Mouse (Mus musculus) heart, postnatal 0 days (tissue): ENCODE results near the gene Tefm. TPM values are rescaled to one million over a fixed set of nuclear protein-coding genes. Genes with fewer than 3 reads are reported as not detected.

Source experiments
- ATAC-seq: fragments of 200-750 bp; cut with Nextera tagmentation; 2 replicates; pipeline ENCODE4 v1.8.0; 2017; ENCODE audit warnings: low read depth, moderate number of reproducible peaks, moderate library complexity; ENCODE audit not compliant: insufficient read depth
- DNase-seq: peaks from one replicate; pipeline ENCODE4 v3.0.0-alpha.2; 2016; ENCODE audit warnings: low spot score
- H3K27ac ChIP-seq: fragments of 300-500 bp; sonication (generic); 2 replicates; pipeline ENCODE4 v1.5.1; 2014; ENCODE audit warnings: low read depth, mild to moderate bottlenecking
- H3K27me3 ChIP-seq: fragments of 300-500 bp; sonication (generic); 2 replicates; pipeline ENCODE4 v1.6.1; 2014; ENCODE audit warnings: low read length, mixed read lengths; ENCODE audit not compliant: control insufficient read depth, insufficient read depth
- H3K36me3 ChIP-seq: fragments of 300-500 bp; sonication (generic); replicated peaks from 2 replicates; pipeline ENCODE4 v1.6.1; 2014; ENCODE audit warnings: low read length, mixed read lengths; ENCODE audit not compliant: control insufficient read depth, insufficient read depth
- H3K4me1 ChIP-seq: fragments of 300-500 bp; sonication (generic); 2 replicates; pipeline ENCODE4 v1.6.1; 2014; ENCODE audit warnings: antibody characterized with exemption; ENCODE audit not compliant: control insufficient read depth, insufficient read depth
- H3K4me2 ChIP-seq: fragments of 300-500 bp; sonication (generic); 2 replicates; pipeline ENCODE4 v1.6.1; 2014; ENCODE audit warnings: low read depth, mild to moderate bottlenecking, low read length, moderate library complexity
- H3K4me3 ChIP-seq: fragments of 300-500 bp; sonication (generic); 2 replicates; pipeline ENCODE4 v1.5.1; 2014; ENCODE audit warnings: low read depth, low read length
- H3K9ac ChIP-seq: fragments of 300-500 bp; sonication (generic); replicated peaks from 2 replicates; pipeline ENCODE4 v1.6.1; 2014; ENCODE audit warnings: low read depth, low read length, mixed read lengths
- H3K9me3 ChIP-seq: fragments of 300-500 bp; sonication (generic); replicated peaks from 2 replicates; pipeline ENCODE4 v1.6.1; 2016; ENCODE audit warnings: low read length; ENCODE audit not compliant: control insufficient read depth
- CTCF ChIP-seq: IDR thresholded peaks from 2 replicates; pipeline ENCODE4 v1.5.1; 2016; ENCODE audit warnings: antibody characterized with exemption, control low read depth, low read depth
- EP300 ChIP-seq: IDR thresholded peaks from 2 replicates; pipeline ENCODE4 v1.6.1; 2016; ENCODE audit warnings: antibody characterized with exemption, low read depth
- WGBS: fragments of 180-500 bp; shearing (Covaris S2); extraction: QIAGEN DNeasy Blood & Tissue Kit; methylation state at CpG from one replicate; pipeline ENCODE4 v1.1.7; 2014; 5-methylcytosine and 5-hydroxymethylcytosine counted together
- polyA plus RNA-seq: library from polyadenylated mRNA; unstranded; fragments of >200 nt; fragmentation: Nextera tagmentation; extraction: Ambion mirVana; gene quantifications from 2 replicates; pipeline ENCODE4 v1.2.1, GENCODE M21; 2015
- total RNA-seq: library from RNA; depleted of rRNA; stranded (reverse); fragments of >200 nt; gene quantifications from 2 replicates; pipeline ENCODE4 v1.2.3, GENCODE M21; 2014; ENCODE audit warnings: low replicate concordance

Tefm gene
- total and polyA plus RNA-seq, 2 experiments from 2014 or later, result 39.9 to 40.3 TPM

GRCm38 (mm10) chr11:80155541-80155940, 13.6 kb upstream of the Tefm start:
- H3K4me3 ChIP-seq, result 0 out of 2 replicates have a peak overlapping the region, but pooled peaks have one; percentile 9
- no peak overlapping the region for H3K9ac ChIP-seq
- no peak for ATAC-seq
- peak overlapping the region; percentile 20; the same call in 1 of the 2 replicates for H3K4me2 ChIP-seq
- H3K27me3 ChIP-seq, result peaks cover 16% of the 10 kb centered on the region
- no peaks in the 10 kb centered on the region for H3K36me3 ChIP-seq
- 84% methylated on average over 8 of the region's 8 CpGs for WGBS
- H3K27ac ChIP-seq, result no peak overlapping the region
- H3K4me1 ChIP-seq, result no peaks in the 10 kb centered on the region
- no peaks in the 10 kb centered on the region for H3K9me3 ChIP-seq
- DNase-seq, result no peak
- TF ChIP-seq EP300 (no peak), CTCF (no peak)

- H3K27me3 ChIP-seq, result peaks cover 16% of the 10 kb centered on the region
- WGBS, result 23% methylated on average over 25 of the region's 25 CpGs
- no peak overlapping the region for H3K27ac ChIP-seq
Observed at GRCm38 (mm10) chr11:80154501-80154900, 12.5 kb upstream of the Tefm start.

GRCm38 (mm10) chr11:80153857-80154495, 12.0 kb upstream of the Tefm start, which contains the start of gene Adap2:
Adap2 (plus strand) TSS chr11:80154105.
- under 1% methylated on average over 46 of the region's 47 CpGs for WGBS
- peaks cover 16% of the 10 kb centered on the region for H3K27me3 ChIP-seq

More at GRCm38 (mm10) chr11:80154501-80154900, 12.5 kb upstream of the Tefm start:
- Histone ChIP-seq H3K9me3 (no peaks in the 10 kb centered on the region), H3K36me3 (no peaks in the 10 kb centered on the region), H3K4me1 (no peaks in the 10 kb centered on the region), H3K9ac (peak overlapping the region; percentile 67), H3K4me3 (peak overlapping the region; percentile 68), H3K4me2 (peak overlapping the region; percentile 82)
- no peak for DNase-seq
- TF ChIP-seq CTCF (no peak), EP300 (no peak)
- ATAC-seq, result no peak

GRCm38 (mm10) chr11:80152376-80152775, 10.4 kb upstream of the Tefm start:
- H3K4me1 ChIP-seq, result no peaks in the 10 kb centered on the region
- 54% methylated on average over 8 of the region's 8 CpGs for WGBS
- no peak overlapping the region for H3K4me2 ChIP-seq
- H3K4me3 ChIP-seq, result no peak overlapping the region
- DNase-seq (no peak), ATAC-seq (no peak)
- H3K27me3 ChIP-seq, result peaks cover 16% of the 10 kb centered on the region
- TF ChIP-seq CTCF (no peak), EP300 (no peak)
- no peak overlapping the region for H3K9ac ChIP-seq
- H3K27ac ChIP-seq, result no peak overlapping the region
- H3K9me3 ChIP-seq, result no peaks in the 10 kb centered on the region
- no peaks in the 10 kb centered on the region for H3K36me3 ChIP-seq

More at GRCm38 (mm10) chr11:80153857-80154495, 12.0 kb upstream of the Tefm start, which contains the start of gene Adap2:
- TF ChIP-seq EP300, result no peak
- no peak for TF ChIP-seq CTCF
- DNase-seq, result peak; percentile 69
- Histone ChIP-seq H3K9me3 (no peaks in the 10 kb centered on the region), H3K36me3 (no peaks in the 10 kb centered on the region), H3K27ac (peak within 1 kb of the TSS; percentile 9; the same call in 1 of the 2 replicates), H3K4me3 (peak within 1 kb of the TSS; percentile 68), H3K4me2 (peak within 1 kb of the TSS; percentile 82), H3K9ac (peak within 1 kb of the TSS; percentile 67), H3K4me1 (no peaks in the 10 kb centered on the region)
- ATAC-seq, result peak; percentile 93

- TF ChIP-seq EP300 (no peak), CTCF (no peak)
- H3K4me1 ChIP-seq, result no peaks in the 10 kb centered on the region
- peaks cover 16% of the 10 kb centered on the region for H3K27me3 ChIP-seq
- H3K4me2 ChIP-seq, result no peak overlapping the region
- WGBS, result 53% methylated on average over 2 of the region's 2 CpGs
- no peaks in the 10 kb centered on the region for H3K9me3 ChIP-seq
- no peak overlapping the region for H3K27ac ChIP-seq
- no peak for ATAC-seq
- no peak overlapping the region for H3K9ac ChIP-seq
- no peaks in the 10 kb centered on the region for H3K36me3 ChIP-seq
- H3K4me3 ChIP-seq, result no peak overlapping the region
- DNase-seq, result no peak
Observed at GRCm38 (mm10) chr11:80151541-80151940, 9.6 kb upstream of the Tefm start.
